Mouse (Mus musculus): ENCODE data around the gene Kcnn4. TPM values are rescaled to one million over a fixed set of nuclear protein-coding genes. Genes with fewer than 3 reads are reported as not detected.
"Not testable (repeated sequence)": the region's sequence is repeated elsewhere in the genome, so short reads cannot be mapped to it uniquely, and the experiment has no call there.

The Kcnn4 gene
- total RNA-seq, 4 experiments from 2014 or later, result 0.70 to 2.0 (median 1.2) TPM

DNA sequence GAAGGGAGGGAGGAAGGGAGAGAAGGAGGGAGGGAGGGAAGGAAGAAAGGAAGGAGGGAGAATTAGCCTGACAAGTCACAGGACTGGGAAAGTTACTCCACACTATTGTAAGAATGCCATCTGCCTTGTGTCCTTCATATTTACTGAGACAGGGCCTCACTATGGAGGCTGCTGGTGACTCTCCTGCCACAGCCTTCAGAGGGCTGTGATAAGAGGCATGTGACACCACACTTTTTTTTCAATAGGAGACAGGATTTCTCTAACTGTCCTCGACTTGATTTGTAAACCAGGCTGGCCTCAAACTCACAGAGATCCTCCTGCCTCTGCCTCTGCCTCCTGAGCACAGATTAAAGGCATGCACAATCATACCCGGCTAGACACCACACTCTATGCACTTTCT lies 21.6 kb downstream of the Kcnn4 start:
- no peak for DNase-seq

DNA sequence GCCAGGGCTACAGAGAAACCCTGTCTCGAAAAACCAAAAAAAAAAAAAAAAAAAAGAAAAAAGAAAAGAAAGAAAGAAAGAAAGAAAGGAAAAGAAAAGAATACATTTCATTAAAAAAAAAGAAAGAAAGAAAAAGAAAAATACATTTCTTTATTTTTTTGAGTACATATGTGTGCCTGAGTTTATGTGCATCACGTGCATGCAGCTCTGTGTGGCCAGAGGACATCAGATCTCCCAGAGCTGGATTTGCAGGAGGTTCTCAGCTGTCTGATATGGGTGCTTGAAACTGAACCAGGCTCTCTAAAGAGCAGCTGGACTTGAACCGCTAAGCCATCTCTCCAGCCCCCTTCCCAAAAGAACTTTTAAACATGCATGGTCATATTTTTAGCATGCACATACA lies 24.0 kb downstream of the Kcnn4 start:
- no peak for DNase-seq

DNA sequence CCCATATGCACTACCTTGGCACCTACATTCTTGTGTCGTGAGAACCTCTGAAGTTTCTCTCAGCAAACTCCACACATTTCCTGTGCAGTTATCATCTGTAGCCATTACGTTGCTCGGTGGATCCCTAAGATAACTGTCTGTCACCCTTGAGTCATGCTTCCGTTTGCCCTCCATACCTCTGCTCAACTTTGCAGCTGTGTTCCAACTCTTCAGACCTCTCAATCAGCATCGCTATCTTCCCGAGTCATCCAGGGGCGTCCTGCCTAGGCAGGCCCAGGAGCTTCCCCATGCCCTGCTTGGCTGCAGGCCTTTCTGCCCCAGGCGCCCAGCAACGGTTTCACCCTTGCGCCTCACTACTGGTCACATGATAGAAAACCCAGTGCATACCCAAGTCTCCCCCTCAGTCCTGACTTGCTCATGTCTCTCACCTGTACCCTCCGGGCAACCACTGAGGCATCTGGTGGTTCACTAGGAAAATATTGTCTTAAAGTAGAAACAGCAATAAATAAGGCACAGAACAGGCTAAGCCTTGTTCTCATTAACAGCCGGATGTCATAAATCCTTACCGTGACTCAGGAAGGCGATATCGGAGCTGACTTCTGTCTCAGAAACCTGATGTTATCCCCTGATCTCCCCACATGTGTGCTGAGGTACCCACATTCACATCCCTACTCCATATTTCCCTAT lies 24.6 kb downstream of the Kcnn4 start:
- DNase-seq, result no peak

DNA sequence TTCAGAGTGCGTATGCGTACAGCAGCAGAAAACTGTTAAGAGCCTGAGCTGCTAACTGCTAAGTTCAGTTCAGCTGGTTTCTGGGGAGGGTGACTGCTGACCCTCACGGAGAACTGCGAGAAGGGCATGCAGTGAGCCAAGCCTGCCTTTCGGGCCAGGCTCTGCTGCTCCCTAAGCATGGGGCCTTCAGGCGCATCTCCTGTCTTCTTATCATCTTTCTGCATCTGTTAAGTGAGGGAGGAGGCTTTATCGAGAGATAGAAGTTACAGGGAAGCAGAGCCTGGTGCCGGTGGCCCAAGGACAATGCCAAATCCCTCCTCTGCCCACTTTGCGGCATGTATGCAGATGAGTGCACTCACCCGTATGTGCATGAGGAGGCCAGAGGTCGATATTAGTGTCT lies 26.8 kb downstream of the Kcnn4 start:
- DNase-seq, result no peak

DNA sequence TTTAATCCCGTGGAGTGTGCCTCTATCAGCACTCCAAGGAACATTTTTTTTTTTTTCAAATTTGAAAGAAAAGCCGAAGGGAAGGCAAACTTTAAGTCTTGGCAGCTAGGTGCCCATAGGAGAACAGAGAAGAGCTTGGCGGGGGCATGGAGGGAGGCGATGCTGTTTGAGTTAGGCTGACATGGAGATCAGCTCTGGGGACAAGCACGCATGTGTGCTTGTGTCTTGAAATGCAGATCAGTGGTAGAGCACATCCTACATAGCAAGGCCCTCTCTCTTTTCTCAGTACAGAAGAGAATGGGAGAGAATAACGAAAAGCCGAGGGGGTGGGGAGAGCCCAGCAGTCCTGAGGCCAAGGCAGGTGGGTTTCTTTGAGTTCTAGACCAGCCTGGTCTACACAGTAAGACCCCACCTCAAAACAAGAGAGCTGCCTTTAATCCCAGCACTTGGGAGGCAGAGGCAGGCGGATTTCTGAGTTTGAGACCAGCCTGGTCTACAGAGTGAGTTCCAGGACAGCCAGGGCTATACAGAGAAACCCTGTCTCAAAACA lies 28.4 kb downstream of the Kcnn4 start:
- DNase-seq, result no peak

DNA sequence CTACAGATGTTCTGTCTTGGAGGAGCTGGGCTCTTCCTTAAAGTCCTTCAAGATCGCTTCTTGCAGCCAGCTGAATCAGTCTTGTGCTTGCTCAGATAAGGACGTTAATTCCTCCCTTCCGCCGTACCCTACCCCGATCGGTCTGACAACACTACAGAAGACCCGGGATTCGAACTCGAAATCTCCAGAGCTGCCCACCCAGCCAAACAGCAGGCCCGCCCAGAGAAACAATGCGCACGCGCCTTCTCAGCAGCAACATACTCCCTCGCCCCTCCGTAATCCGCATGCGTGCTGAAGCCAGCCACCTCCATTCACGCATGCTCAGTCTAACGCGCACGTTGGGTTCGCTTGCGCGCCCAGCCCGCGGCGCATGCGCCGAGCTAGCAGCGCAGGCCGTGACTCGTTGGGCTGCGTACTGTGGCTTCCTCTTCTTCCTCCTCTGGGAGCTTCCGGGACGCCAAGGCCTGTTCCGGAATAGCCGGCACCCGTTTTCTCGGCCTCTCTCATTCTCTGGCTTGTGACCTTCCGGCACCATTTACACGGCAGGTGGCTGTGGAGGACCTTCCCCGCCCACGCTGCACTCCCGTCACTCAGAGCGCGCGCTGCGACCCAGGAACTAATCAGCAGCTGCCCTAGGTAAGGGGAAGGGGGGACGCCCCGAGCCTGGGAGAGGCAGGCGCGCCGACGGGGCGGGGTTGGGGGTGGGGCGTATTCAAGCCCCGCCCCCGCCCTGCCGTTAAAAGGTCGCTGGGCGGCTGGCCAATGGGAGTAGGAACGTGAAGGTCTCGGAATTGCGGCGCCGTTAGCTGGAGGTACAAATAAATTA lies 29.4 kb downstream of the Kcnn4 start, which contains the start of gene Smg9:
Smg9 (plus strand) TSS at position 364 of the 826 bp plus-strand sequence.
- DNase-seq, result peak; percentile 97

DNA sequence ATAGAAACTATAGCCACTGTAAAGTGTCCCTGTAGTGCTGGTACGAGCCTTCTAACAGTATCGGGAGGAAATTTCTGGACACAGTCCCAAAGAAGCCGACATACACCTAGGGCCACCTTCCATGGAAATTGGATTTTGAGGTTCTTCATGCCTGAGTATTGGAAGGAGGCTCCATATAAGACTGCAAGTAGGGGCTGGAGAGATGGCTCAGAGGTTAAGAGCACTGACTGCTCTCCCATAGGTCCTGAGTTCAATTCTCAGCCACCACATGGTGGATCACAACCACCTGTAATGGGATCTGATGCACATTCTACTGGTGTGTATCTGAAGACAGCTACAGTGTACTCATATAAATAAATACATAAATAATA lies 30.0 kb downstream of the Kcnn4 start:
- DNase-seq, result no peak

DNA sequence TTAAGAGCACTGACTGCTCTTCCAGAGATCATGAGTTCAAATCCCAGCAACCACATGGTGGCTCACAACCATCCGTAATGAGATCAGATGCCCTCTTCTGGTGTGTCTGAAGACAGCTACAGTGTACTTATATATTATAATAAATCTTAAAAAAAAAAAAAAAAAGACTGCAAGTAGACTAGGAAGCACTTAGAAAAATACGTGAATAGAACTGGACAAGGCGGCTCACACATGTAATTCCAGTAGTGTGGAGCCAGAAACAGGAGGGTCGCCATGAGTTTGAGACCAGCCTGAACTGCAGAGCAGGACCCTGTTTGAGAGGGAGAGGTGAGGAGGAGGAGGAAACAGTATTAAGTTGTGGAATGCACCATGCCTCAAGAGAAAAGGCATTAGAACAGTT lies 30.4 kb downstream of the Kcnn4 start:
- not testable (repeated sequence) for DNase-seq

DNA sequence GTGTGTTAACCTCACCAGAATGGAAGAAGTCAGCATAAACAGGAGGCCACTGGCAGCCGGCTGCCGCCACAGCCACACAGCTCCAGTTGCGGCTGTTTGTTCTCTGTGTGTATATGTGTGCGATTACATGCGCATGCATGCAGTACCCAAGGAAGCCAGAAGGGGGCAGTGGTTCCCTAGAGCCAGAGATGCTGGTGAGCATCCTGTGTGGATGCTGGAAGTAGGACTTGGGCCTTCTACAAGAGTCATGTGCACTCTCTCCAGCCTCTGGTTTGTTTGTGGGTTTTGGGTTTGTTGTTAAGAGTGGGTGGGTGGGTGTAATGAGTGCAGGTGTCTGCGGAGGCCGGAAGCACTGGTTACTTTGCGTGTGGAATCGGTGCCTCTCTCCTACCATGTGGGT lies 32.8 kb downstream of the Kcnn4 start:
- no peak for DNase-seq

DNA sequence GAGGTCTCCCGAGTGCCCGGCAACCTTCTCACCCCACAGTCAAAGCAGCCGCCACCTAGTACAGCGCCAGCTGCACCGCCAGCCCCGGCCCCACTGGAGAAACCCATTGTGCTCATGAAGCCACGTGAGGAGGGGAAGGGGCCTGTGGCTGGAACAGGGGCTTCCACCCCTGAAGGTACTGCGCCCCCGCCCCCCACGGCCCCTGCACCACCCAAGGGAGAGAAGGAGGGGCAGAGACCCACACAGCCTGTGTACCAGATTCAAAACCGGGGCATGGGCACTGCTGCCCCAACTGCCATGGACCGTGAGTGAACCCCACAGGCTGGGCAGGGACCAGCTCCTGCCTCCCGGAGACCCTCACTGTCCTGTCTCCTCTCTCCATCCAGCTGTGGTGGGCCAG lies 35.6 kb downstream of the Kcnn4 start:
- no peak for DNase-seq

DNA sequence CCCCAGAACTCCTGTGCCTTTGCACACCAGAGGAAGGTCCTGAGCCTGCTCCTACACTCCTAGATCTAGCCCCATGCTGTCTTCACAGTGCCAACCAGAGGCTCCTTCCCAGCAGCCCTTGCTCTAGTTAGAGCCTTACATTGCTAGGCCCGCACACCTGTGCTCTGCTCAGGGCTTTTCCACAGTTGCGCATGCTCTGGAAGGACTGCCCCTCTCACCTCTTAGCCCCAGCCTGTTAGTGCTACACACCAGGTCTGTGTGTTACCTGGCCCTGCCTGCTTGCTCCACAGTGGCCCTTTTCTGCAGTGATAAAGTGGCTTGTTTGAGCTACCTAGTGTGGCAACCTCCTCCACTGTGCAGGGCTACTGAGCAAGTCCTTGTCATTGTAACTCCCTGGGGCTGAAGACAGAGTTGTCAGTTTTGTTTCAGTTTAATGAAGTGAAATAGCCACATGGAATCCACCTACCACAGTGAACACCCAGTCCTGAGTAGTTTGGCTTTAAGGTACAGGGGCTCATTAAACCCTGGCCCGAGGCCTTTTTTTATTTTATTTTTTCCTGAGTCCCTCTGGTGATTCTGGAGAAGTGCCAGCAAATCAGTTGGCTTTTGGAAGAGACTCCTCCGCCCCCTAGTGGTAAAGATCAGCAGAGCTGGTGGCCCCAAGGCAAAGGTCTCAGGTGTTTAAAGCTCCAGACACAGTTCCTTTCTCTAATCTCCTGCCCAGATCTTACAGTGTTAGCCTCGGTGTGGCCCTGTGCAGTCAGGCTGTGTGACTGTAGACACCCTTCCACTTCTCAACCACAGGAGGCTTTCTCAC lies 36.7 kb downstream of the Kcnn4 start:
- DNase-seq, result peak; percentile 45

DNA sequence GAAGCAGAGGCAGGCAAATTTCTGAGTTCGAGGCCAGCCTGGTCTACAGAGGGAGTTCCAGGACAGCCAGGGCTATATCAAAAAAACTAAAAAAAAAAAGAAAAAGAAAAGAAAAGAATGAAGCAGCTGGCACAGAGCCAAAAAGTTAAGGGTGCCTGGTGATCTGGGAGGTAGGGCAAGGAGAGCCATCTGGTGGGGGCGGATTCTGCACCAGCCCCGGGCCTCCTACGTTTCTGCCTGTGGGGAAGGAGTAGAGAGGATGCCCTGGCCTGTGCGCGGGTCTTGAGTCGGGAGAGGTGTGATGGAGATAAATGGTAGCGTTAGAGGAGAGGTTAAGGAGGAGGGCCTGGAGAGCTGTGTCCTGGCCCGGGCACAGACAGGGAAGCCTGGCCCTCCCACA lies 38.1 kb downstream of the Kcnn4 start:
- DNase-seq, result no peak

DNA sequence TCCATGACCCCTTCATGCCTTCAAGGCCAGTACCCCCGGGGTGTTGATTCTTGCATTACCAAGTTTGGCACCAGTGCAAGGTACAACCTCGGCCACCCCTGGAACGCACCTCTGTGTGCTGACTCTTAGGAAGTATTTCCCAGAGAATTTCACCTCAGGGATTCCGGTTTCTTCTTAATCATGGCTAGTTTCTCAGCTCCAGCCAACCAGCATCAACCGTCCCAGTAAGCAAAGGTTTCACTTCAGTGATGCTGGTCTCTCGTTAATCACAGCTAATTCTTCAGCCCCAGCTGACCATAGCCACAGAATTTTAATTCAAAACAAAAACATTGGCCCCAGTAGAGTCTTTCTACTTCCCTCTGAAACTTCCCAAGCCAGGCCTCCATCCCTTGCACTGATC lies 40.1 kb downstream of the Kcnn4 start:
- no peak for DNase-seq

DNA sequence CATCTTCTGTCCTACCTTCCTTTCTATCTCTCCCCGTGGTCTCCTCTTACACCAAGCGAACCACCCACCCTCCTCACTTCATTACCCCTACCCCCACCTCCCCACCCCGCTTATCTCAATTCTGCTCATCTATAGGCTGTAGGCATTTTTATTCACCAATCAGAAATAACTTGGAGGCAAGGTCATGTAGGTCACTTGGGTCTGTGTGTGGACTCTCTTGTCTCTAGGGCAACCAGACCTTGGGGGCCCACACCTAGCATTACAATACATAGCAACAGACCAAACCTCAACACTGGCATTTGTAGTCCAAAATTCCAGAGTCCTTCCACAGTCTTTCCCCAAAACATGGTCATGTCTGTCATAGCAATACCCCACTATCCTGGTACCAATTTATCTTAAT lies 40.8 kb downstream of the Kcnn4 start:
- DNase-seq, result no peak

DNA sequence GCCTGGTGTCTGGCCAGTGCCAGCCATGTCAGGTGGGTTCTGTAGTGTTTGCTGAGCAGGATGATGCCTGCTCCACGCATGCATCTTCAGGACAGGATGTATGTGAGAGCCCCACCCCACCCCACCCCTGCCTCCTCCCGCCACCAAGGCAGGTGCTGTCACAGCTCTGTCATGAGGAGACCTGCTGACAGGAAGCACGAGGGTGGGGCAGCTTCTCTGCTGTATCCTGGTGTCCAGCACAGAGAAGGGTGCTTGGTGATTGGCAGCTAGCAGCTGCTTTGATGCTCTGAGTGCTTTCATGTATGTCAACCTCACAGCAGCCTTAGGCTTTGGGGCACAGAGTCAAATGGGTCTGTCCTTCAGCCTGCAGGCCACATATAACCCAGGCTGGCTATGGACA lies 43.6 kb downstream of the Kcnn4 start:
- no peak for DNase-seq

DNA sequence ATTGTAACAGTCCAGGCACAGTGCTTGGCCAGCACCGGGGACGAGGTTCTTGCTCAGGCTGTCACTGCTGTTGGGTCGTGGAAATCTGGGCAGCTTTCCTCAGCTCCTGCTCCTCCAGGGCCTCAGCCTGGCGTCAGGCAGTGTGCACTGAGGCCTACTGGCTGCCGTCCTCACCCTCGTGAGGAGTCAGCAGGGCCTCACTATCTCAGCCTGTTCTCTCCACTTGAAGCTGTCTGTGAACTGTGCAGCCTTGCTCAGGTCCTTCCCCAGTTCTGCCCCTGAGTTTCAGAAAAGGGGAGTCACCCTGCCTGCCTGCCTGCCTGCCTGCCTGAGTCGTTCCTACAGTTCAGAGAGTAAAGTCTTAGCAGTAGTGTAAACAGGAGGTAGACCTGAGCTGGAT lies 45.2 kb downstream of the Kcnn4 start:
- no peak for DNase-seq

DNA sequence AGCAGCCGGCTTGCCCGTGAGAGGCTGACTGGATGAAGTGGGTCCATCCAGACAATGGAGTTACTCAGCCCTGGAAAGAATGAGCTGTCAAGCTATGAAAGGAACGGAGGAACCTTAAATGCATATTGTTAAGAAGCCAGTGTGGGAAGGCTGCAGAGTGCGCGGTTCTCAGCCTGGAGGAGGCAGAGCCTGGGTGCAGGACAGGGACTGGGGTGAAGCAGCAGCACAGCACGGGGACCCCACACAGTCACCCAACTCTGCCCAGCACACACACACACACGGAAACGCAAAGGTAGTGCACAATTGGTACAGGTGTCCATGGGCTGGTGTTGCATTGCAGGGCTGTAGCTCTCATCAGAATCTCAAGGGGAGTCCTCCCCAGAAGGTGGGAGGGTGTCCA lies 49.5 kb downstream of the Kcnn4 start:
- DNase-seq, result no peak

DNA sequence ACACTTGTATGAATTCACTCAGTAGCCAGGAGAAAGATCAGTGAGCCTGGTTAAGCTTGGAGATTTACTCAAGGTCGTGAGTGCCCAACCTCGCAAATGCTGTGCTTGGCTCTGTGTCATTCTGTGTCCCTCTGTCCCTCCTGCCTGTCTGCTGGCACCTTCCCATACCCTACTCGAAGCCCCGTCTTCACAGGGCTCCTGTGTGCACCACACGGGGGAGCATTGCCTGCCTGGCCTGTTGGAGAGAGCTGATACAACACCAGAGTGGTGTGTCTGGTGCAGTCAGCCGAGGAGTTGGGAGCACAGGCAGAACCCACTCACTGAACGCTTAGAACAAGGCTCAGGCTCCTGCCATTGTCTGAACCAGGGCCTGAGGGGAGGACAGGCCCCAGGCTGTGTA lies 51.6 kb downstream of the Kcnn4 start:
- DNase-seq, result no peak

DNA sequence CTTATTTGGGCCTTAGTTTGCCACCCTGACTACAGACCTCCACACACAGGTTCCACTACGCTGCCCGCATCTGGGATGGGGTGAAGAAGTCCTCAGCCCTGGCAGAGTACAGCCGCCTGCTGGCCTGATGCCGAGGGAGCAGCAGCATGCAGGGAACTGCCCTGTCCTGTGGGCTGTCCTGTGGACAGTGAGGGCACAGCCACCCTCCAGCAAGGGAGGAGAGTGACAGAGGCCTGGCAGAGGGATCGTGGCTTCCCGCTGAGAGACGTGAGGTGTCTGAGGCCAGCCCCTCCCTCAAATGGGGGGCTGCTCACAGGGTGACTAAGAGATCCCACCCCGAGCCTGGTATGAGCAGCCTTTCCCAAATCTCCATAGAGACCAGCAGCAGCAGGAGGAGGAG lies 52.2 kb downstream of the Kcnn4 start:
- DNase-seq, result no peak

DNA sequence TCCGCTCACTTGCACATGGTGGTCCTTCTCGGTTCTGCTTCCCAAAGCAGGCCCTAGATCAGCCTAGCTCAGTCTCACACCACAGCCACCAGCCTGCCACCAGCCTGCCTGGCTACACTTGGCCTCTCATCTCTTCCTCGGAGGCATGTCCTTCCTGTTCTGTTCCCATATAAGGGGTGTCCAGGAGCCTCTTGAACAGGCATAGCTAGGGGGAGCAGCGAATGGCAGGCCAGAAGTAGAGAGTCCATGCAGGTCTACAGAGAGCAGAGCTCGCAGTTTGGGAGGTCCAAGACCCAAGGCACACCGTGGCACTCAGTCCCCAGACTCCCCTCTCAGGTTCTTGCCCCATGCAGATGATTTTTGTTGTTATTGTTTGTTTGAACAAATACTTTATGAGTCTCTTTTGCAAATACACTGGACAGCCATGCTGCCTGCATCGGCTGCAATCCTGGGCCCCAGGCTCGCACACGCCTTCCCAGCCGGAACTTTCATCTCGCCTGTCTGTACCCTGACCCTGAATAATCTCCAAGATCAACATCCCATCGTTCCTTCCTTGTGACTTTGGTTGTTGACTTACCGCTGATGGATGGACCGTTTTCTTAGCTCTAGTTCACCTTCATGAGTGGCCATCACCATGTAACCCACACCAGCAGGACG lies 53.2 kb downstream of the Kcnn4 start:
- no peak for DNase-seq

DNA sequence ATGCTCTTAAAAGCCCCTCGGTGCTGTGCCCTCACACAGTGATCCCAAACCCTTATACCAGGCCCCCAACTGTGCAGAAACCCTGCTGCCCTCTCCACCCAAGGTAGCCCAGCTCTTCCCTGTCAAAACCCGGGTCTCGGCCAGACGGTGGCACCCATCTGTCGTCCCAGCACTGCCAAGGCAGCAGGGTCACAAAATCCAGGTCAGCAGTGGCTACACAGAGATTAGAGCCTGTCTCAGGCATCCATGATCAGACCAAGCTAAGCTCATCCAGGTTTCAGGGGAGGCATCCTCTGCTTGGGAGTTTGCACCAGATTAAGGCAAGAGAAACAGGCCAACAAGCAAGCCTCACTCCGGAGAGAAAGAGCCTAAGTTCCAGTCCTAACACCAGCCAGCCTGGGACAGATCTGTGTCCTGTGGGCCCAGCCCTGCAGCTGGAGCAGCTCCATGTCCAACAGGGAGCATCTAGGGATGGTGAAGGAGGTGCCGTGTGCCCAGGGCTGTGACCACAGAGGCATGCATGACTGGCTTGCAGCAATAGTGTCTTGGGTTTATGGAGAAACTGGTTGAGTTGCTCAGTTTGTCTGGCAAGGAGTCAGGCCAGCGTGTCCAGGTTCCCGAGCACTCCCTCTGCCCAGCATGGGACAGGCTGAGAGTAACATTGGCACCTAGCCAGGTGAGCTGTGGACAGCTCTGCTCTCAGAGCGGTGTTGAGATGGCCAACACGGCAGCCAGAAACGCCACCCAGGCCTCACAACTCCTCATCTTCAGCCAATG lies 54.1 kb downstream of the Kcnn4 start:
- no peak for DNase-seq

DNA sequence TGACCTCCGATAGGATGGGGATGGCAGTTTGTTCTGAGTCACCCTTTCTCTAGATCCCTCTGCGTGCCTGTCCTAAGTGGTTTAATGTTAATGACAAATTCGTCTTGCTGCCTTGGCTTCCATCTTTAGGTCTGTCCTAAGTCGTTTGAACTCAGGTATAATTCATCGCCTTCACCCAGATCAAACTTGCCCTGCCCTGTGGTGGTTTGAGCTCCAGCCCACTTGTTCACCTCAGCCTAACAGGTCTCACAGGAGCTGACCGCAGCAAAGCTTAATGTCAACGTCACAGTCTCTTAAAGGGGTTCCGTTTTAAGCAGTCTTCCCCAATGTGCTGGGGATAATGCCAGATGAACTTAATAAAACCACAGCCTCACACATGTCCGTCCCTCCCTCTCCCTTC lies 55.9 kb downstream of the Kcnn4 start:
- DNase-seq, result no peak

Data from adrenal gland, adult 8-10 months (tissue).